Mouse (Mus musculus): ENCODE results near the gene Sorcs2.

Gene Sorcs2

DNA sequence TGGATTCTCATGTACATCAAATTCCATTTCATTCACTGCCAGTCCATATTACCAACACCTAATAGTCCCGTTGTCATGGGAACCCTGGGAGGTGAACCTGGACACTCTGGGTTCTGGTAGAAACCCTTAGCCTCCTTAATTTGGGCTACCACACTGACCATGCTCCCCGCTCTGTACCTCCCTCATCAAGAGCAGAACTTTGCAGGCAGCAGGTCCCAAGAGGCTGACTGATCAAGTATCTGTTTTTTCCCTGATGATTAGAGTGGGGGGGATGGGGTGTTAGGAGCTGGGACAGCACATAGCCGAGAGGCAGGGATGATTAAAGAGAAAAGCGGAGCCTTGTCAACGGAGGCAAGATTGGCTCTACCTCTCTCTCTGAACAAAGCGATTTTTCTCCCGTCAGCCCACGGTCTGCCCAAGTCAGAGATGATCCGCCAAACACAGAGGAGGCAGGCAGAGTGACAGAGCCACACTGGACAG is 167.6 kb downstream of the Sorcs2 start:
- in situ Hi-C loops (cut with MboI, MseI) = no loop called here

GRCm38 (mm10) chr5:36228405-36229370 is 169.3 kb downstream of the Sorcs2 start:
- in situ Hi-C loops (cut with MboI, MseI) = loop anchor here (10.0 kb wide), 1 partner anchor 194 kb away; no protein-coding TSS in a partner anchor

GRCm38 (mm10) chr5:36226296-36226695 is 171.6 kb downstream of the Sorcs2 start:
- in situ Hi-C loops (cut with MboI, MseI) = loop anchor here (10.0 kb wide), 1 partner anchor 191 kb away; no protein-coding TSS in a partner anchor

DNA sequence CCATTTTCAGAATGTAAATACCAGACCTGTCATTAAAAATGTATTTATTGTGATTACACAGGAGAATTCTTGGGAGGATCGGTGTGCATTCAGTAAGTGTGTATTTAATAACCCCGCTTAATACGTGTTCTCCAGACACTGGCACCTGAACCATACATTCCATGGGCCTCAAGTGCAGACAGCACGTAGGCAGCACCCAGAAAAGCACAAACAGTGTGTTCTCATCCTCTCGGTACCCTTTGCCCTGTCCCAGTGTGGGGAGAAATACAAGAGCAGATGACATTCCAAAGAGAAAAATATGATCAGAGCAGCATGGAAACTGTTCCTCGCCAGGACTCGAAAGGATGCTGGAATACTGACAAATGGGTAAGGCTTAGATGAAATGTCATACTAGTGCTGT is 172.1 kb downstream of the Sorcs2 start:
- in situ Hi-C loops (cut with MboI, MseI) = loop anchor here (10.0 kb wide), 1 partner anchor 191 kb away; no protein-coding TSS in a partner anchor

- in situ Hi-C loops (cut with MboI, MseI) = loop anchor here (10.0 kb wide), 1 partner anchor 189 kb away; no protein-coding TSS in a partner anchor
These were observed 174.2 kb downstream of the Sorcs2 start for GRCm38 (mm10) chr5:36223787-36224186.

- in situ Hi-C loops (cut with MboI, MseI) = loop anchor here (10.0 kb wide), 1 partner anchor 186 kb away; no protein-coding TSS in a partner anchor
These were observed 177.3 kb downstream of the Sorcs2 start for GRCm38 (mm10) chr5:36220626-36221025.

GRCm38 (mm10) chr5:36220105-36220504 is 177.8 kb downstream of the Sorcs2 start:
- in situ Hi-C loops (cut with MboI, MseI) = loop anchor here (10.0 kb wide), 1 partner anchor 185 kb away; no protein-coding TSS in a partner anchor

- in situ Hi-C loops (cut with MboI, MseI) = no loop called here
These were observed 184.6 kb downstream of the Sorcs2 start for GRCm38 (mm10) chr5:36213310-36213709.

DNA sequence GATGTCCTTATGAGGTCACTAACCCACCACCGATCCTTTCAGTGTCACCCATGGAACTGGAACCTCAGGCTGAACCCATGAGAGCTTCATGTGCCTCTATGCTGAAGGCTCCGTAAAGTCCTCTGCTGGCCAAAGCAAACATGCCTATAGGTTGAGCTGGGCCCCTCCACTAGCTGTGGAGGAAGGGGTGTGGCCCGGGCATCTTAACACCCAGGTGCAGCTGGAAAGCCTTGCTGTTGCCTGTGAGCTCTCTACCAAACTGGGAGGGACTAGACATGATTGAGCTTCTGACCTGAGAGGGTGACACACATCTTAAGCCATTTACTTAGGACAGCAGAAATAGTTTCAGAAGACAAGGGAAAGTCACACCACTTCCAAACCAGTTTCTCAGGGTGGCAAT is 189.1 kb downstream of the Sorcs2 start:
- in situ Hi-C loops (cut with MboI, MseI) = no loop called here

- in situ Hi-C loops (cut with MboI, MseI) = no loop called here
These were observed 192.5 kb downstream of the Sorcs2 start for GRCm38 (mm10) chr5:36205397-36205796.

GRCm38 (mm10) chr5:36203916-36204315 is 194.0 kb downstream of the Sorcs2 start, which contains the start of gene Psapl1:
Psapl1 (plus strand) TSS chr5:36204021.
- in situ Hi-C loops (cut with MboI, MseI) = no loop called here

- in situ Hi-C loops (cut with MboI, MseI) = no loop called here
These were observed 194.5 kb downstream of the Sorcs2 start for GRCm38 (mm10) chr5:36203421-36203820.

GRCm38 (mm10) chr5:36202781-36203180 is 195.2 kb downstream of the Sorcs2 start:
- in situ Hi-C loops (cut with MboI, MseI) = no loop called here

DNA sequence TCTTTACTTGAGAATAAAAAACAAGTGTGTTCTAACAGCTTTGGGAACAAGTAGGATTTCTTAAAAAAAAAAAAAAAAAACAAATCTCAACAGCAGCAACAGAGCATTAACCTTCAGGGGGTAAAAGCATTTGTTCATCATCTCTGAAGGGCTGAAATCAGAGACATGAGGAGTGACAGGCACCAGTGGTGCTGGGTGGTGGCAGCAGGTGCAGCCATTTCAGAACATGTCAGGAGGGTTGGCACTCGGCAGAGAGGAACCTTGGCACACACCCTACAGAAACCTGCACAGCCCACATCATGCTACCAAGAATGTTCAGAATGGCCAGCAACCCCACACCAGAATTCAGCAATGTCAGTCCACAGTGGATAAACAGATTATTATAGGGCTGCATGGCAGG is 198.4 kb downstream of the Sorcs2 start:
- in situ Hi-C loops (cut with MboI, MseI) = no loop called here

DNA sequence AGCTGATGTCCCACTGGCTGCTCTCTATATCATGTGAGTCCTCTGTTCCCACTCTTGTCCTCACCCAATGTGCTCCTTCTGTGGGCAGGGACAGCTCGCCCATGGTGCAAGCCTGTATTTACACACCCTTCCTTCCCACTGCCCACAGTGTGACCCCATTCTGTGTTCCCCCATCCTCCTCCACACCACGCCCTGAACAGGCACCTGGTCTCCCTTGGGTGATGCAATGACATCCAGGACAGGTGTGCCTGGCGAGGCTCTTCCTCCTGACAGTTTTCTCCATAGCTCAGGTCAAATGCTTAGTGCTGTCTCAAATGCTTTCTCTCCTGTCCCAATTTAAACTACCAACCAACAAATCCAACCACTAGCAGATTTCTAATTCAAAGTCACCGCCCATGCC is 202.5 kb downstream of the Sorcs2 start:
- in situ Hi-C loops (cut with MboI, MseI) = no loop called here

- in situ Hi-C loops (cut with MboI, MseI) = no loop called here
These were observed 203.3 kb downstream of the Sorcs2 start for GRCm38 (mm10) chr5:36194631-36195030.

DNA sequence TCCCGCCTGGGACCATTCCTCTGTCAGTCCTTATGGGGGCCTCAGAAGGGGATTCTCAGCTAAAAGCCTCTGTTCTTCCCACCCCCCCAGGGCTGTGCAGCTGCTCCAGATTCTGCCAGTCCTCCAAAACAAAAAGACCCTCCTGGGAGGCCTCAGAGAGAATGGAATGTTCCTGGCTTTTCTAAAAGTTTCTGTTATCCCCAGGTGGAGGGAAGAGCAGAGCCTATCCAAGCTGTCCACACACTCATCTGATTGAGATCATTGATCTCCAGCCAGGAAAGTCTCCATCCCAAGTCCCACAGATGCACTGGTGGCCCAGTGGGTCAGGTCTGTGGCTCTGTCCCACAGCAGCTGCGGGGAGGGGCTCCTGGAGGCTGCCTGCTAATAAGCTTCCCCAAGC is 205.3 kb downstream of the Sorcs2 start:
- in situ Hi-C loops (cut with MboI, MseI) = no loop called here

- in situ Hi-C loops (cut with MboI, MseI) = no loop called here
These were observed 206.1 kb downstream of the Sorcs2 start for GRCm38 (mm10) chr5:36191876-36192275.

GRCm38 (mm10) chr5:36191285-36191684 is 206.7 kb downstream of the Sorcs2 start:
- in situ Hi-C loops (cut with MboI, MseI) = no loop called here

DNA sequence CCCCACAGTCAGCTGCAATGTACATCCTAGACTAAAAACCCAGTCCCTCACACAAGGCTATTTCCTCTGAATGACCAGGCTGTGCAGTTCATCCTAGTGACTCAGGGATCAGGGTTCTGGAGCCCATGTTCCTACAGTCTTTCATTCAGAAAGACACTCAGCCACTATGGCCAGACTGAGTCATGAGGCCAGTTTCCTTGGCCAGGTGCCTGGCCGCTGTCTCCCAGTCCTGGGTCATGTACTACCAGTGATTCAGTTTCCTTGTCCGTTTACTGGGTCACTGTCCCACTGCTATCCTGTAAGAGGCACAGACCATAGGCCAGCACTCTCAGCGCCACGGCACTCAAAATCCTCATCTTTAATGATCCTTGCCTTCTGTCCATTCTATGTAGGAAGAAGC is 209.6 kb downstream of the Sorcs2 start:
- in situ Hi-C loops (cut with MboI, MseI) = no loop called here

DNA sequence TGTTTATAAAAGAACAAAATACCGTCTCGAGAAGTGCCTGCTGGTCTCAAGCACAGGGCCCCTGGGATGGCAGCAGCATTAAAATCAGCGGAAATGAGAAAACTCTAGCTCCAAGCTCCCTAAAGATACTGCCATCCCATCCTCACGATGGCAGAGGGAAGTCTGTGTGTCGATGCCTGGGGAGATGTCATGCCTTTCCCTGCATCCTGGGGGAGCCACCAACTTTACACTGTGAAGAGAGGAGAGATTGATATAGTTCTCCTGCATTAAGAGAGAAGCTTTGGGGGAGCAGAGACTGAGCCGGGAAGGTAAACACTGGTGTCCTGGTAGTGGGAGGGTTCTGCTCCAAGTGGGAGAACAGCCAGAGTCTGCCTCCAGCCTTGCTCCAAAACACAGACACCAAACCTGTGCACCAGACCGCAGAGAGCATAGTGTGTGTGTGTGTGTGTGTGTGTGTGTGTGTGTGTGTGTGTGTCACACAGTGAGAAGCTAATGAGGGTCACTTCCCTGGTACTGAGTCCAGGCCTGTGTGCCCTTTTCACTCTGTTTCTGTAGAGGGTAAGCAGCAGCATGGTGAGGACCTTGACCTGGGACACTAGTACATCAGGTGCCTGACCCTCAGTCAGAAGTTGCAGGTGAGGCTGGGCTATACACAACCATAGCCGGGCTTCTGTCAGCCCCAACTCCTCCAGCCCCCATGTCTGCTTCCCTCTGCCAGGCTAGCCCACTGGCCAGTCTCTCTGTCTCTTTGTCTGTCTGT is 211.5 kb downstream of the Sorcs2 start:
- in situ Hi-C loops (cut with MboI, MseI) = no loop called here

- in situ Hi-C loops (cut with MboI, MseI) = no loop called here
These were observed 215.6 kb downstream of the Sorcs2 start for GRCm38 (mm10) chr5:36182326-36182725.

Data from T-helper 2 cell (primary cell).